15 mouse cellular contexts compared by ENCODE assay signal in the genomic region with DNA sequence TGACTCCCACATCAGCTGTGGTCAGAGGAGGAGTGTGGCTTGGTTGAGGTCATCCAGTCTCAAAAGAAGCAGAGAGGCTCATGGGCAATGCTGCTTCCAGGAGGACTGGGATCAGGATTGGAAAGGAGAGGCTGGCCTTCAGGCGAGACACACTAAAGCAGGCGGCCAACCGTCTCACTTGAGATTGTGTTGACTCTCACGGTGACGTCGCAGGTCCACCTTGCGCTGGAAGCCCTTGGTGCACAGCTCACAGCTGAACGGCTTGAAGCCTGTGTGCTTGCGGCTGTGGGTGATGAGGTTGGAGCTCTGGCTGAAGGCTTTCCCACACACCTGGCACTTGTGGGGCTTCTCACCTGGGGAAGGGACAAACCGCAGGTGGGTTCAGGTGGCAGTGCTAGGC. TPM values are rescaled to one million over a fixed set of nuclear protein-coding genes. Genes with fewer than 3 reads are reported as not detected.
"Had no signal": no experiment of that assay in that cellular context is flagged by ENCODE, and none has a peak within 500 bp of the region (broad histone marks: within the 10 kb centered on the region; RNA-seq: fewer than 3 reads in every experiment).

No protein-coding gene starts in this region.

- ATAC-seq: inflammation-experienced regulatory T-cells, adult 6 months; midbrain, embryonic 15.5 days had no signal

- H3K27me3 ChIP-seq: megakaryocyte, embryonic 14.5 days; midbrain, embryonic 15.5 days; neural tube, embryonic 12.5 days had no signal

- H3K4me3 ChIP-seq: megakaryocyte, embryonic 14.5 days; midbrain, embryonic 15.5 days; neural tube, embryonic 12.5 days had no signal

- H3K4me1 ChIP-seq: midbrain, embryonic 15.5 days; neural tube, embryonic 12.5 days had no signal

- H3K9ac ChIP-seq: midbrain, embryonic 15.5 days; neural tube, embryonic 12.5 days had no signal

- DNase-seq: kidney, adult 11 months; kidney, adult 9 months; kidney, postnatal 36 days; left cerebral cortex, postnatal 4 days; lung, adult 2 months; lung, postnatal 10 days; spleen, adult 18-20 months had no signal

- H3K9me3 ChIP-seq: megakaryocyte, embryonic 14.5 days; midbrain, embryonic 15.5 days; neural tube, embryonic 12.5 days had no signal

- H3K36me3 ChIP-seq: midbrain, embryonic 15.5 days; neural tube, embryonic 12.5 days had no signal

- H3K27ac ChIP-seq: kidney, postnatal 0 days; macrophage; midbrain, embryonic 15.5 days; neural tube, embryonic 12.5 days had no signal

- H3K4me2 ChIP-seq: midbrain, embryonic 11.5 days; midbrain, embryonic 15.5 days; neural tube, embryonic 12.5 days had no signal

RNA-seq across cellular contexts. Expression of a gene that starts 11.9 kb away (rescaled TPM):
- polyA plus RNA-seq: inflammation-experienced regulatory T-cells, adult 6 months; midbrain, embryonic 15.5 days had no signal

RNA-seq across cellular contexts. Expression of a gene that starts 46.6 kb away (rescaled TPM):
- polyA plus RNA-seq: inflammation-experienced regulatory T-cells, adult 6 months; kidney, postnatal 0 days; macrophage; neural tube, embryonic 12.5 days; stomach, embryonic 14.5 days had no signal
